Mouse (Mus musculus) cerebellum, adult 9-10 months (tissue): ENCODE results near the gene Art4.
A peak's percentile ranks its signal among the peaks of the same experiment; 100 is the strongest.

Experiments used
- DNase-seq: peaks from one replicate; pipeline ENCODE4 v3.0.0; 2022

Gene Art4

GRCm38 (mm10) chr6:136821086-136821485, 36.4 kb downstream of the Art4 start:
- DNase-seq: no peak

GRCm38 (mm10) chr6:136820381-136820780, 37.2 kb downstream of the Art4 start:
- DNase-seq: no peak

DNA sequence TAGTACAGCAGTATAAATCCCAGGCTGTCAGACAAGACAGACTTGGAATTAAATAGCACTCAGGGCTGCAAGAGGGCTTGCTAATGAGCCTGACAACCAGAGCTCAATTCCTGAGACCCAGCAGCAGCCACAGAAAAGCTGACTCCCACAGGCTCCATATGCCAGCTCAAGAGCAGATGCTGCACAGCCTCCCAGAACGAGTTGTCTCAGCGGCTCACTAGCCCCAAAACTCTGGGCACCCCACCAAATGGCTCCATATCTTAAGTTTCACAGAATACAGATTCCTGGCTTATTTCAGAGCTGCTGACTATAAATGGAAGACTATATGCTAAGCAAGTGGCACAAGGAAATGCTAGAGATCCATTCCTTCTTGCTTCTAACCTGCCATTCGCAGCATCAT, 40.0 kb downstream of the Art4 start:
- DNase-seq: no peak

DNA sequence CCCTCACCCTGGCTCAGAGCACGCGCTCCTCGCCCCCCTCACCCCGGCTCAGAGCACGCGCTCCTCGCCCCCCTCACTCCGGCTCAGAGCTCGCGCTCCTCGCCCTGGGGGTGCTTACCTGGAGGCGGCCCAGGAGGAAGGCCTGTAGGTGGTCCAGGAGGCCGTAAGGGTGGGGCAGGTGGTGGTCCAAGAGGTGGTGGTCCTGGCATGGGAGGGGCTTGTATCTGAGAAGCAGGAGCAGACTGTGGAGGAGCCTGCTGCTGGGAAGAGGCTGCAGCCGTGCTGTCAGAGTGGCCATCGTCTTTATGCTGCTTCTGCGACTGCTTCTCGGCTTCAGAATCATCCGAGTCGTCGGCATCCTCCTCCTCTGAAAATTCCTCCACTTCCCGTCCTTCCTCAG, 40.7 kb downstream of the Art4 start:
- no peak for DNase-seq

- no peak for DNase-seq
Measured at GRCm38 (mm10) chr6:136815381-136815780, 42.2 kb downstream of the Art4 start.

DNA sequence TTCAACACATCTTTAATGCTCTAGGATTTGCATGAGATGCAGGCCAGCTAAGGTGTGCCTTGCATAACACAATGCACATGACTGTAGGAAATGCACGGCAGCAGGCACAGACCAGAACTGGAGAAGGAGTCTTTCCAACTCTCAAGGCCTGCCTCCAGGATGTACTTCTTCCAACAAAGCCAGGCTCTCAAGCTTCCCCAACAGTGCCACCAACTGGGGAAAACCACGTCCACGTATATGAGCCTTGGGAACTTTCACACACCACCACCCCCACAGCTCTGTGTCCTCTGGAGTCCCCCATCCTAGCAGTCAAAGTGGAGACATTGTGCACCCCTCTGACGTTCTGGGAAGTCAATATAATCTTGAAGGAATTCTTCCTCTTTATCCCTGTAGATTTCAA, 44.4 kb downstream of the Art4 start:
- DNase-seq: no peak

DNA sequence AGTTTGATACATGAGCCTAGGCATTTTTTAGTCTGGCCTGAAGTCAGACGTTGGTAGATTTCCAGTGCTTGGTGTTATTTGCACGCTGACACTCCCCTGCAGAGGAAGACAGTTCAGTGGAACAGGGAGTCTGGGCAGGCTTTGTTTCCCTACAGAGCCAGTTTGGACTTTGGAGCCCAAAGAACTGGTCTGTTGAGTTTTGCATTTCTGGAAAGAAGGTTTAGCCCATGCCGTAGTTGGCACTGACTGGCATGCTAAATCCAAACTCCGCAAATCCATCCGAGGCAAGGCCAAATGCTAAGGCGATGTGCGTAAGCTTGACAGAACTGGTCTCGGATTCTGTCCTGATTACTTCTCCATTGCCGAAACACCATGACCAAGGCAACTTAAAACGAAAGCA, 46.3 kb downstream of the Art4 start:
- DNase-seq: no peak

GRCm38 (mm10) chr6:136809673-136810072, 47.9 kb downstream of the Art4 start:
- no peak for DNase-seq

GRCm38 (mm10) chr6:136809077-136809476, 48.5 kb downstream of the Art4 start:
- DNase-seq: peak; percentile 52

- peak; percentile 68 for DNase-seq
Measured at GRCm38 (mm10) chr6:136808631-136809046, 48.9 kb downstream of the Art4 start.

- DNase-seq: peak; percentile 98
Measured at GRCm38 (mm10) chr6:136808014-136808417, 49.5 kb downstream of the Art4 start, which contains the start of gene H2afj. Gene H2afj (plus strand): TSS chr6:136808244.

GRCm38 (mm10) chr6:136807395-136808013, 50.0 kb downstream of the Art4 start:
- DNase-seq: no peak

DNA sequence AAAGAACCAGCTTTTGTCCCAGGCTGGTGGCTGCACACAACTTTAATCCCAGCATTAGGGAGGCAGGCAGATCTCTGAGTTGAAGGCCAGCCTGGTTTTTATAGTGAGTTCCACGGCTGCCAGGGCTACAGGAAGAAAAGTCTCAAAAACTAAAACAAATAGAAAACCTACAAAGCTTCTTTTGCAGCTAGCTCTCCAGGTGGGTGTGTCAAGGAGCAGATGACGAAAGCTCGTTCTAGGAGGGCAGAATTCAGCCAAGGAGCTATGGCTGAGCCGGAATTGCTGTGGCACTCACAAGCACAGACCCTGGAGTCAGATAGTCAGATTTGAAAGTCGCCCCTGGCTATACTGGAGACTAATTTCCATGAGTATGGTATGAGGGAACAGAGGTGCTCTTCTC, 50.7 kb downstream of the Art4 start:
- DNase-seq: no peak

DNA sequence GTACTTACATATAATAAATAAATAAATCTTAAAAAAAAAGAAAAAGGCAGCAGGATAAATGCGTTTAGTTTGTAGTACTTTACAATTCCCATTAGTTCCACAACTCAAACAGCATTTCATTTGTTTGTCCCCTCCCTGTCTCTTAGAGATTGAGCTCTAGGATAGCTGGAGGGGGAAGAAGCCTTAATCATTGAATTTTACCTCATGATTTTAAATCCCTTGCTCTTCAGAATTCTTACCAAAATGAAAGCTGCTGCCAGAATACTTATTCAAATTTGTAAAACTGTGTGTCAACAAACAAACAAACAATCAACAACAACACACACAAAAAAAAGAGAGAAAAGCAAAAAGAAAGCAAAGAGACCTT, 52.1 kb downstream of the Art4 start:
- DNase-seq: no peak

DNA sequence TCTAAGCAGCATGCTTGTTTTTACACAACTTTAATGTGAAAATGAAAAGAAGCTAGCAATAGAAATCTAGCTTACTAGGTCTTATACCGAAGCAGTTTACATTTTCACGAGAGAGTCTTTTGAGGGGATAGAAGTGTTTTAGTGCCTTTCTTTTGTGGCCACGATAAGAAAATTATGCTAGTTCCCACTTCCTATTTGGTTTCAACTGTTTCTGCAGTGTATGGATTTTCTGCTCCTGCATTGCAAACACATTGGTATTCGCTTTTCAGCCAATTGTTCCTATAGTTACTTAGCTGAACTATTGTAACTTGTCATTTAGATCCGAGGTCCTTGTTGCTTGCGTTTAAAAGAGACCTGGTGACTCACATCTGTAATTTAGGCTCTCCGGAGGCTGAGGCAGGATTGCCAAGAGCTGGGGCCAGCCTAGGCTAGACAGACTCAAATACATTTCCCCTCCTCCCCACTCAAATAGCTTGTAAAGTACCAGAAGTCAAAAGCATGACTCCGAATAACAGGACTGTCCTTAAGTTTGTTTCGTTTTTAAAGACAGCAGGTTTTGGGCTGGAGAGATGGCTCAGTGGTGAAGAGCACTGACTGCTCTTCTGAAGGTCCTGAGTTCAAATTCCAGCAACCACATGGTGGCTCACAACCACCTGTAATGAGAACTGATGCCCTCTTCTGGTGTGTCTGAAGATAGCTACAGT, 52.7 kb downstream of the Art4 start:
- peak; percentile 37 for DNase-seq

DNA sequence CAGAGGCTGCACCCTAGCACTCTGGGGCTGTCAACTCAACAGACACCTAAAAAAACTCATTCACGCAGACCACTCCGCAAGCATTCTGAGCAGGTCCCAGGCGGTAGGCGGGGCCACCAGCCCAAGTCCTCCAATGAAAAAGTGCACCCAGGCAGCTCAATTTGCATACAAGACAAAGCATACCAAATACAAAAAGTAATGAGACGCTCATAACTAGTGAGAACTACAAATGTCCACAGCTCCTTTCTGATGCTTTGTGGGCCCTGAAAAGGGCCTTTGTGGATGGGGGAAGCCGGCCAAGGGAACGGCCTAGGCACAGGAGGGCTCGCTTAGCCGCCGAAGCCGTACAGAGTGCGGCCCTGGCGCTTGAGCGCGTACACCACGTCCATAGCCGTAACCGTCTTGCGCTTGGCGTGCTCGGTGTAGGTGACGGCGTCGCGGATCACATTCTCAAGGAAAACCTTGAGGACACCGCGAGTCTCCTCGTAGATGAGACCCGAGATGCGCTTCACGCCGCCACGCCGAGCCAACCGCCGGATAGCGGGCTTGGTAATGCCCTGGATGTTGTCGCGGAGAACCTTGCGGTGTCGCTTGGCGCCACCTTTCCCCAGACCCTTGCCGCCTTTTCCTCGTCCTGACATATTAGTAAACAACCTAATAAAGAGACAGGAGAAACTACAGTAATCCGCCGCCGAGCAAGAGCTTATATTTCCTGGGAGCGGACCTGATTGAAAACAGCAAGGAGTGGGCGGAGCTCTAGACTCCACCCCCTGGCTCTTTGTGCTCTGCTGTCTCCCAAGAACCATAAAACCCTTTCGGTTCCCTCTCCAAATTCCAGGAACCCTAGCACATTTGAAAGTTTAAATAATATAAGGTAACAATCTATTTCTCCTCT, 53.5 kb downstream of the Art4 start, which contains the start of gene Hist4h4:
Hist4h4 (minus strand) TSS at position 677 of the 895 bp plus-strand sequence.
- DNase-seq: peak; percentile 98

GRCm38 (mm10) chr6:136803093-136803738, 54.3 kb downstream of the Art4 start:
- DNase-seq: peak; percentile 44

DNA sequence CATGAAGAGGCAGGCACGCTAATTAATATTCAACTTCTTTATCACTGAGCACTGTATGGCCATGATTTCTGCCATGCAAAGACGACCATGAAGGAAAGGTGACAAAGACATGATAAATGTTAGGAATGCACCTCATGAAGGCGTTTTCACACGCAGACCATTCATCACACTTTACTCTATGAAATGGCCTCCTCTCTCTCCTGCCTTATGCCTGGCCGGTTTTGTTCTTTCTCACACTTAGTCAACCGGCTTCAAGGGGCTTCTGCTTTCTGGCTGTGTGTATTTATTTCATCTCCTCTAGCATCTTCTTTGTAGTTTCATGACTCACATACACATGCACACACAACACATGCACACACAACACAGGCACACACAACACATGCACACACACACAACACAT, 56.3 kb downstream of the Art4 start:
- no peak for DNase-seq

GRCm38 (mm10) chr6:136800710-136801109, 56.8 kb downstream of the Art4 start:
- DNase-seq: no peak
